Mouse (Mus musculus): ENCODE data around the gene Ccdc87. TPM values are rescaled to one million over a fixed set of nuclear protein-coding genes. Genes with fewer than 3 reads are reported as not detected.
"Not testable (repeated sequence)": the region's sequence is repeated elsewhere in the genome, so short reads cannot be mapped to it uniquely, and the experiment has no call there.

Gene Ccdc87
- polyA plus RNA-seq, 1 experiment from 2014 or later: not detected

DNA sequence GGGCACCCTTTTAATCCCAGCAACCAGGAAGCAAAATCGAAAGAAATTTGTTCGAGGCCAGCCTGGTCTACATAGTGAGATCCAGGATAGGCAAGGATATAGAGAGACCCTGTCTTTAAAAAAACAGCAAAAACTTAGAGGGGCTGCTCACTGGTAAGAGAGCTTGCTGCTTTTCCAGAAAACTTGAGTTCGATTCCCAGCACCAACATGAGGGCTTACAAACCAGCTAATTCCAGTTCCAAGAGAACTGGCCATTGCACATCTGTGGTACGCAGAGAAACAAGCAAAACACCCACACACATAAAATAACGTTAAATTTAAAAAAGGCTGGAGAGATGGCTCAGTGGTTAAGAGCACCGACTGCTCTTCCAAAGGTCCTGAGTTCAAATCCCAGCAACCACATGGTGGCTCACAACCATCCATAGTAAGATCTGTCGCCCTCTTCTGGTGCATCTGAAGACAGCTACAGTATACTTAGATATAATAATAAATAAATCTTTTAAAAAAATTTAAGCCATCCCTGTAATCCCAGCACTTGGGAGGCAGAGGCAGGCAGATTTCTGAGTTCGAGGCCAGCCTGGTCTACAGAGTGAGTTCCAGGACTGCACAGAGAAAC lies 26.7 kb upstream of the Ccdc87 start:
- not testable (repeated sequence) for H3K27me3 ChIP-seq (replicated peaks); H3K36me3 ChIP-seq; ATAC-seq; H3K9me3 ChIP-seq; H3K4me1 ChIP-seq (replicated peaks)
- Histone ChIP-seq H3K4me2 (replicated peaks) (peak overlapping the region; percentile 55), H3K4me3 (replicated peaks) (peak overlapping the region; percentile 78), H3K27ac (peak overlapping the region; percentile 98), H3K9ac (peak overlapping the region; percentile 89)
- 72% methylated on average over 8 of the region's 8 CpGs for WGBS

DNA sequence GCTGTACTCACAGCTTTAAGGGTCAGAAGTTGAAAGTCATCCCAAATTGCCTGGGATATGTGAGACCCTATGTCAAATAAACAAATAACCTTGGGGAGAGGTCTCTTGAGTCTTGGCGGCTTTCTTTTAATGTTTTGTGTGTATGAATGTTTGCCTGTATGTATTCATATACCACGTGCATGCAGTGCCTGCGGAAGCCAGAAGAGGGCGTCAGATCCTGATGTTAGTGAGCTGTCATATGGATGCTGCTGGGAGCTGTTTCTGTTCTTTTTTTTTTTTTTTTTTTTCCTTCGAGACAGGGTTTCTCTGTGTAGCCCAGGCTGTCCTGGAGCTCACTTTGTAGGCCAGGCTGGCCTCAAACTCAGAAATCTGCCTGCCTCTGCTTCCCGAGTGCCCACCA lies 26.2 kb upstream of the Ccdc87 start:
- H3K9ac ChIP-seq: no peak overlapping the region
- no peak overlapping the region for H3K4me2 ChIP-seq (replicated peaks)
- no peak for ATAC-seq
- H3K27ac ChIP-seq: no peak overlapping the region
- no peaks in the 10 kb centered on the region for H3K36me3 ChIP-seq
- H3K9me3 ChIP-seq: 0 out of 2 replicates have a peak, but pooled peaks cover 2% of the 10 kb centered on the region
- no peaks in the 10 kb centered on the region for H3K27me3 ChIP-seq (replicated peaks)
- WGBS: 83% methylated on average over 6 of the region's 6 CpGs
- peaks cover 9% of the 10 kb centered on the region for H3K4me1 ChIP-seq (replicated peaks)
- H3K4me3 ChIP-seq (replicated peaks): no peak overlapping the region

DNA sequence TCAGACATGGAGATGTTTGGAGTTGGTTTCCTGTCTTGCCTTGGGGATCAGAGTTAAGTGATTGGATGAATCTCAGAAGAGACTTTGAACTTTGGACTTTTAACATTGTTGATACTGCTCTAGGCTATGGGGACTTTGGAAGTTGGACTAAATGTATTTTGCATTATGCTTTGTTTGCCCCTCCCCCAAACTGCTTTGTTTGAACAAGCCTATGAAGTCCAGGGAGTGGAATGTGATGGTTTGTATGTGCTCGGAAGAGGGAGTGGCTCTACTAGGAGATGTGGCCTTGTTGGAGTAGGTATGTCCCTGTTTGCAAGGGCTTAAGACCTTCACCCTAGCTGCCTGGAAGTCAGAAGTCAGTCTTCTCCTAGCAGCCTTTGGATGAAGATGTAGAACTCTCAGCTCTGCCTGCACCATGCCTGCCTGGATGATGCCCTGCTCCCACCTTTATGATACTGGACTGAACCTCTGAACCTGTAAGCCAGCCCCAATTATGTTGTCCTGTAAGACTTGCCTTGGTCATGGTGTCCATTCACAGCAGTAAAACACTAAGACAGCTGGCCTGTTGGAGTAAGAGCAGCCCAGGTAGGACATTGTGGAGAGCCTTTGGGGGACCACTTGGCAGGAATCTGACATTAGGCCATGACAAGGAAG lies 21.9 kb upstream of the Ccdc87 start:
- H3K9me3 ChIP-seq: 0 out of 2 replicates have a peak, but pooled peaks cover 2% of the 10 kb centered on the region
- 39% methylated on average over 1 of the region's 1 CpGs for WGBS
- peak overlapping the region; percentile 72 for H3K27ac ChIP-seq
- peak; percentile 77 for ATAC-seq
- H3K4me3 ChIP-seq (replicated peaks): no peak overlapping the region
- no peaks in the 10 kb centered on the region for H3K36me3 ChIP-seq
- no peaks in the 10 kb centered on the region for H3K27me3 ChIP-seq (replicated peaks)
- H3K4me1 ChIP-seq (replicated peaks): peaks cover 2% of the 10 kb centered on the region; the same call in 1 of the 2 replicates
- no peak overlapping the region; the same call in 1 of the 2 replicates for H3K4me2 ChIP-seq (replicated peaks)
- no peak overlapping the region for H3K9ac ChIP-seq

DNA sequence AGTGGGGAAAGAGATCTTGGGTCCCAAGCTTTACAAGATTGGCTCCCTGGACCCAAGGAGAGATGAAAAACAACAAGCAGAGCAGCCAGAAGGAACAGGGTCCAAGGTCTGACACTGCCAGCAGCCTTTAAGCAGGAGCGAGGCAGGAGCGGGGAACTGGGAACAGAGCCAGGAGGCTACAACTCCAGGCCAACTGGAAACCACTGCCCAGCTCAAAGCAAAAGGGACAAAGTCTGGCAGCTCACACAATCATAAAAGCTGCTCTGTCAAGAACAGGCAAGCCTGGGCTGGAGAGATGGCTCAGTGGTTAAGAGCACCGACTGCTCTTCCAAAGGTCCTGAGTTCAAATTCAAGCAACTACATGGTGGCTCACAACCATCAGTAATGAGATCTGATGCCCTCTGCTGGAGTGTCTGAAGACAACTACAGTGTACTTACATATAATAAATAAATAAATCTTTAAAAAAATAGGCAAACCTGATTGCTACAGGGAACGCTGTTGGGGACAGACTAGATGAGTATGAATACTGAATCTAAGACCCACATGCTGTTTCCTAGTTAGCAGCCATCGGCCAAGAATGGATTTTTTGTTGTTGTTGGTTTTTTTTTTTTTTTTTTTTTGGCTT lies 18.4 kb upstream of the Ccdc87 start:
- H3K4me1 ChIP-seq (replicated peaks): peaks cover 2% of the 10 kb centered on the region; the same call in 1 of the 2 replicates
- H3K27ac ChIP-seq: 0 out of 2 replicates have a peak overlapping the region, but pooled peaks have one; percentile 40
- H3K36me3 ChIP-seq: peaks cover 7% of the 10 kb centered on the region
- H3K9me3 ChIP-seq: 0 out of 2 replicates have a peak, but pooled peaks cover under 1% of the 10 kb centered on the region
- H3K9ac ChIP-seq: no peak overlapping the region
- ATAC-seq: peak; percentile 96
- H3K4me3 ChIP-seq (replicated peaks): no peak overlapping the region
- H3K4me2 ChIP-seq (replicated peaks): no peak overlapping the region
- H3K27me3 ChIP-seq (replicated peaks): no peaks in the 10 kb centered on the region
- WGBS: 55% methylated on average over 5 of the region's 5 CpGs

DNA sequence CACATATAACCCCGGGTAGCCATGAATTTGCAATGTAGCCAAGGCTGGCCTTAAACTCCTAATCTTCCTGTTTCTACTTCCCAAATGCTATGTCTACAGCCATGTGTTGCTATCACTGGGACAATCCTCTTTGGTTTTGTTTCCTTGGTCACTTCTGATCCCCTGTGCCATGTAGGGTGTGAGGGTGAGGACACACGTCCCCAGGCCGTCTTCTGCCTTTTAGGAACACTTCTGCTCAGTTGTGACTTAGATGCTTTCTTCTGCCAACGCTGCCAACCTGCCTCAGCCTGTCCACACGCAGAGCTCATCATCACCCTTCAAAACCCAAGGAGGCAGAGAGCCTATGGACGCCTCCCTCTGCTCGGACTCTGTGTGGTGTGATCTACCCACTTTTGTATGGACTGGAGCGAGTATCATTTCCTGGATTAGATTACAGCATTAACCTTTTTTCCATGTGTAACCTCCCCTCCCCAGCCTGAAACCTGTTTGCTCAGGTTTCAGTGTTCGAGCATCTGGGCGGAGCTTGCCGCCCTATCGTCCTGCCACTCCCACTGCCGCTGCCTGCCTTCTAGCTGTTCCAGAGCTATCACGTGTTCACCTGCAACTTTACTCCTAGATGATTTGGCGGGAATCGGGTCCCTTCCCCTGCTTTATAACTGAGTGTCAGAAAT lies 10.6 kb upstream of the Ccdc87 start:
- 52% methylated on average over 16 of the region's 16 CpGs for WGBS
- Histone ChIP-seq H3K9me3 (no peaks in the 10 kb centered on the region), H3K4me2 (replicated peaks) (0 out of 2 replicates have a peak overlapping the region, but pooled peaks have one; percentile 12)

DNA sequence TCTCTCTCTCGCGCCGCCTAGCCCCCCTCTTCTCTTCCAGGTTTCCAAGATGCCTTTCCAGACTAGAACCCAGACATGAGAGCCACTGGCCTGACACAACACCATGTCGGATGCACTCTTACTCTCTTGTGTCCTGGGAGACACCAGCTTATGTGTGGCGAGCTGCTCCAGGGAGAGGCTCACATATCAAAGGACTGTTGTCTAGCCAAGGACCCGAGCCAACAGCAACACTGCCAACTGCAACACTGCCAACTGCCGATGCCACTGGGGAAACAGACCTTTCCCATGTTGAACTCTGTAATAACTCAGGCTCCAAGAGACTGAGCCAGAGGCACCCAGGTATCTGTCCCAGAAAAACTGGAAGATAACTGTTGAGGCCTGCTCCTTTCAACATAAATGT lies 10.0 kb upstream of the Ccdc87 start:
- Histone ChIP-seq H3K27ac (no peak overlapping the region), H3K27me3 (replicated peaks) (no peaks in the 10 kb centered on the region), H3K4me2 (replicated peaks) (0 out of 2 replicates have a peak overlapping the region, but pooled peaks have one; percentile 12), H3K36me3 (peaks cover 7% of the 10 kb centered on the region), H3K9me3 (no peaks in the 10 kb centered on the region), H3K4me1 (replicated peaks) (no peaks in the 10 kb centered on the region), H3K4me3 (replicated peaks) (no peak overlapping the region), H3K9ac (no peak overlapping the region)
- 61% methylated on average over 7 of the region's 7 CpGs for WGBS
- ATAC-seq: peak; percentile 50

More for the DNA sequence above, 10.6 kb upstream of the Ccdc87 start:
- ATAC-seq: peak; percentile 89
- Histone ChIP-seq H3K4me3 (replicated peaks) (no peak overlapping the region), H3K36me3 (peaks cover 7% of the 10 kb centered on the region), H3K27me3 (replicated peaks) (no peaks in the 10 kb centered on the region), H3K9ac (no peak overlapping the region), H3K4me1 (replicated peaks) (no peaks in the 10 kb centered on the region), H3K27ac (peak overlapping the region; percentile 67)

DNA sequence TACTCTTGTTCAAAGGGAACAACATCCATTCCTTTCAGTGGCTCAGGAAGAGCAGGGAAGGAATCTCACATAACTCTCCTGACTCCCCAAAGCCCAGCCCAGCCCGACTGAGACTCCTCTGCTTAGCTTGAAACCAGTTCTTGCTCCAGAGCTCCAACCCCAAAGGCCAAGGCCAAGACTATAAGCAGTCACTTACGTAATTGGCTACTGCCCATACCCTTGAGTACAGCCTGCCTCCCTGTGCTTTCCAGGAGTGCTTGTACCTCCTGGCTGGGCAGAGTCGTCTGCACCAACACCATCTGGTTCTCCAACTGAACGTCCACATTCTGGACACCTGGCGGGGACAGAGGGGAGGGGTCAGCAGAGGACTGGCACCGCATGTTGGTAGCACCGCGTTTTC lies 5.2 kb upstream of the Ccdc87 start:
- no peak for ATAC-seq
- no peak overlapping the region for H3K27ac ChIP-seq
- peaks cover 16% of the 10 kb centered on the region for H3K4me1 ChIP-seq (replicated peaks)
- no peak overlapping the region for H3K9ac ChIP-seq
- H3K9me3 ChIP-seq: no peaks in the 10 kb centered on the region
- H3K27me3 ChIP-seq (replicated peaks): no peaks in the 10 kb centered on the region
- no peaks in the 10 kb centered on the region; the same call in 1 of the 2 replicates for H3K36me3 ChIP-seq
- 82% methylated on average over 8 of the region's 8 CpGs for WGBS
- H3K4me2 ChIP-seq (replicated peaks): no peak overlapping the region
- H3K4me3 ChIP-seq (replicated peaks): no peak overlapping the region

DNA sequence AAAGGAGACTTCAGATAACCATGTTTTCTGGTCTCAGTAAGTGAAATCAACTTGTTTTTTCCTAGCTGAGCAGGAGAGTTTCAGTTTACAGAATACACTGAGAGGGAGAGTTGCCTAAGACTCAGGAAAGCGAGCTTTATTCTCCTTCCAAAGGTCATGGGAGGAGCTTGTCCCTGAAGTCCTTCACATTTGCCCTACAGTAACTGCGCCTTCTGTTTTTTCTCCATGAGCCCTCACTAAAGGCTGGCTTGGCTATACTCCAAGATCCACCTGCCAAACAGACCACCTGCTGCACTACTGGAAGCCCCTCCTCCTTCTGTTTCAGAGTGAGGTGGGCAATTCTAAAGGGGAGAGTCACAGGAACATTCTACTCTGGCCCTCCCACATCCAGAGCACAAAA lies 3.1 kb upstream of the Ccdc87 start:
- Histone ChIP-seq H3K36me3 (no peaks in the 10 kb centered on the region), H3K27me3 (replicated peaks) (peaks cover 14% of the 10 kb centered on the region), H3K9me3 (no peaks in the 10 kb centered on the region), H3K9ac (no peak overlapping the region), H3K4me3 (replicated peaks) (no peak overlapping the region), H3K4me2 (replicated peaks) (no peak overlapping the region), H3K4me1 (replicated peaks) (peaks cover 23% of the 10 kb centered on the region), H3K27ac (no peak overlapping the region)
- ATAC-seq: no peak
- WGBS: 62% methylated on average over 2 of the region's 2 CpGs

DNA sequence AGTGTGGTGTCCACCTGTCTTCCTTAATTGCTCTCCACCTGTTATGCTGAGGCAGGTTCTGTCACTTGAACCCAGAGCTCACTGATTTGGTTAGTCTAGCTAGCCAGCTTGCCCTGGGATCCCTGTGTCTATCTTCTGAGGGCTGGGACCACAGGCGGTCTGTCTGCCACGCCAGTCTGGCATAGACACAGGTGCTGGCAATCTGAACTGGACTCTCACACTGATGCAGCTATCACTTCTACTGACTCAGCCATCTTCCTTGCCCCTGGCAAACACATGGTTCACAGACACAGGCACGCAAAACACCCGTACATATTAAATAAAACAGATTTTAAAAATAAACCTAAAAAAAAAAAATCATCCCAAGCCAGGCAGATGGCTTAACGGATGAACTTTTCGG lies 2.1 kb upstream of the Ccdc87 start:
- Histone ChIP-seq H3K9me3 (no peaks in the 10 kb centered on the region), H3K27ac (no peak overlapping the region), H3K4me1 (replicated peaks) (peaks cover 23% of the 10 kb centered on the region), H3K4me2 (replicated peaks) (no peak overlapping the region), H3K9ac (no peak overlapping the region), H3K36me3 (no peaks in the 10 kb centered on the region), H3K4me3 (replicated peaks) (no peak overlapping the region), H3K27me3 (replicated peaks) (peaks cover 22% of the 10 kb centered on the region)
- 93% methylated on average over 6 of the region's 6 CpGs for WGBS
- ATAC-seq: no peak

DNA sequence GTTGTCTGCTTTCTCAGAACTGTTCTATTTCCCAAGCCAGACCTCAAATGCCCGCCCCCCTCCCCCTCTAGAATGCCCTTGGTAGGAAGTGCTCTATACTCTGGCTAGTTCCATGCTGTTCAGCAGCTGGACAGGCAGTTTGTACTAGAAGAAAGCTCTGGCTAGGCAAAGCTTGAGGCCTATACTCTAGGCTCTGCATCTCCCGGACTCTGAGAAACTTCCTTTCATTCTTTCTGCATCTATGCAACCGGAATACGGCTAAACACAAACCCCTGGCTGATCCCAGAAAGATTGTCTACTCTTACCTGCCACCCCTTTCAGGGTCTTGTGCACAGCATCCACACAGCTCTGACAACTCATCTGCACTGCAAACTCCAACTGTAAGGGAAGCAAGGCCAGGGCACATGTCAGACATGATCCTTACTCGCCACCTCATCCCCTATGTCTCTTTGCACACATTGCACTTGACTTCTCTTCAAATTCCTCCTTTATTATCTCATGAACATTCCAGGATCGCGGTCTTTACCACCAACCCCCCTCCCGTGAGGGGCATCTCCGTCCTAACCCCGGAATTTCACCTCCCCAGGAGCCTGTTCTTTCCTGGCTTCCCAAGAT lies 533 bp upstream of the Ccdc87 start:
- Histone ChIP-seq H3K27ac (no peak overlapping the region), H3K4me2 (replicated peaks) (peak overlapping the region; percentile 96), H3K4me3 (replicated peaks) (peak overlapping the region; percentile 63), H3K27me3 (replicated peaks) (peaks cover 22% of the 10 kb centered on the region), H3K9ac (peak overlapping the region; percentile 64), H3K4me1 (replicated peaks) (peaks cover 23% of the 10 kb centered on the region), H3K36me3 (no peaks in the 10 kb centered on the region), H3K9me3 (no peaks in the 10 kb centered on the region)
- ATAC-seq: peak; percentile 52
- WGBS: 26% methylated on average over 10 of the region's 10 CpGs

DNA sequence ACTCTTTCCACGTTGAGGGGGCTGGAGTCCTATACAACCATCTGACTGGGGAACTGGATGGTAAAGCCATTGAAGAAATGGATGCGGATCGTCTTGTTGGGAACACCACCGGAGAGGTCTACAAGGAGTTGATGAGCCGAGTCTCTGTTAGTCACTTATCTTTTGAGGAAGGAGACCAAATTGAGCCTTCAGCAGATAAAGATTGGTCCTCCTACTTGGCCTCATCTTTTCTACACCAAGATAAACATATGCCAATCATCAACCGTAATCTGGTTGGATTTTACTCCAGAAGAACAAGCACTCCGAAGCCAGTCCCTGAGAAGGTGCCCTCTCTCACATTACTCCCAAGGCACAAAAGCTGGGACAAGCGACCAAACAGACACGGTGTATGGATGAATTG lies 1.7 kb downstream of the Ccdc87 start:
- H3K9me3 ChIP-seq: no peaks in the 10 kb centered on the region
- no peak overlapping the region for H3K27ac ChIP-seq
- H3K4me2 ChIP-seq (replicated peaks): no peak overlapping the region
- H3K27me3 ChIP-seq (replicated peaks): peaks cover 22% of the 10 kb centered on the region
- ATAC-seq: no peak
- no peak overlapping the region for H3K9ac ChIP-seq
- H3K36me3 ChIP-seq: no peaks in the 10 kb centered on the region
- 79% methylated on average over 9 of the region's 9 CpGs for WGBS
- H3K4me3 ChIP-seq (replicated peaks): no peak overlapping the region
- H3K4me1 ChIP-seq (replicated peaks): peaks cover 23% of the 10 kb centered on the region

DNA sequence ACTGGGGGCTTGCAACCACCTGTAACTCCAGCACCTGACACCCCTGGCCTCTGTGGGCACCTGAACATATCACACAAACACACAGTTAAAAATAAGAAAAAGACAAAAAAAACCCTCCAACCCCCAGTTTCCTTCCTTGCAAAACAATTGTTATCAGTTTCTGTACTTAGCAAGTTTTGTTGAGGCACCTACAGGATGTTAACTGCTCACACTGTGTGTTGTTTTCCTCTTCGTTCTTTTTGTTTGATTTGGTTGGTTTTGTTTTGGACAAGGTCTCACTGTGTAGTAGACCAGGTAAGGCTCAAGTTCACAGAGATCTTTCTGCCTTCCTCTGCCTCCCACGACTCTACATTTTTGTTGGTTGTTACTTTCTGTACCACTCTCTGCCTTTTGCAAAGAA lies 3.4 kb downstream of the Ccdc87 start:
- Histone ChIP-seq H3K9me3 (no peaks in the 10 kb centered on the region), H3K9ac (no peak overlapping the region), H3K27ac (no peak overlapping the region), H3K27me3 (replicated peaks) (peaks cover 22% of the 10 kb centered on the region), H3K4me1 (replicated peaks) (peaks cover 17% of the 10 kb centered on the region), H3K36me3 (no peaks in the 10 kb centered on the region), H3K4me2 (replicated peaks) (no peak overlapping the region), H3K4me3 (replicated peaks) (no peak overlapping the region)
- 69% methylated on average over 2 of the region's 2 CpGs for WGBS
- no peak for ATAC-seq

Measured in intestine, embryonic 15.5 days (tissue).